Mouse (Mus musculus): ENCODE results near the gene Zbtb16. TPM values are rescaled to one million over a fixed set of nuclear protein-coding genes. Genes with fewer than 3 reads are reported as not detected.

Zbtb16 gene
- total and polyA plus RNA-seq, 3 experiments = 10.6 to 45.5 (median 20.0) TPM

- no peak for ATAC-seq (ENCODE audit: extremely low read depth, insufficient number of reproducible peaks, low FRiP score, poor library complexity, severe bottlenecking)
- peaks cover 72% of the 10 kb centered on the region for H3K4me1 ChIP-seq (ENCODE audit: insufficient read depth, low read depth, low read length)
- DNase-seq (ENCODE audit: low spot score) = no peak
- TF ChIP-seq GATA2 (IDR thresholded peaks at IDR 0.05; ENCODE audit: borderline replicate concordance, low read depth, low read length) = no peak
- no peak for TF ChIP-seq GATA1 (IDR thresholded peaks at IDR 0.05; ENCODE audit: borderline replicate concordance, low read length)
- TF ChIP-seq POLR2AphosphoS5 (IDR thresholded peaks at IDR 0.05; ENCODE audit: insufficient replicate concordance, low read depth, low read length) = no peak
- TF ChIP-seq TAL1 (conservative IDR thresholded peaks at IDR 0.05; ENCODE audit: low read depth, low read length) = no peak
- TF ChIP-seq CTCF (IDR thresholded peaks at IDR 0.05; ENCODE audit: low read depth, low read length) = no peak
- no peaks in the 10 kb centered on the region for H3K27me3 ChIP-seq (ENCODE audit: insufficient read depth, low read length)
- peaks cover 48% of the 10 kb centered on the region for H3K36me3 ChIP-seq (replicated peaks)
- H3K9me3 ChIP-seq (replicated peaks) = no peaks in the 10 kb centered on the region
- H3K4me3 ChIP-seq (ENCODE audit: low read depth, low read length) = no peak overlapping the region
Observed at GRCm38 (mm10) chr9:48784937-48785336, 51.1 kb downstream of the Zbtb16 start.

GRCm38 (mm10) chr9:48783292-48783691 lies 52.7 kb downstream of the Zbtb16 start:
- Histone ChIP-seq H3K36me3 (replicated peaks) (peaks cover 57% of the 10 kb centered on the region), H3K4me3 (ENCODE audit: low read depth, low read length) (no peak overlapping the region), H3K9me3 (replicated peaks) (no peaks in the 10 kb centered on the region), H3K4me1 (ENCODE audit: insufficient read depth, low read depth, low read length) (peaks cover 64% of the 10 kb centered on the region), H3K27me3 (ENCODE audit: insufficient read depth, low read length) (no peaks in the 10 kb centered on the region)
- no peak for TF ChIP-seq CTCF (IDR thresholded peaks at IDR 0.05; ENCODE audit: low read depth, low read length)
- TF ChIP-seq POLR2AphosphoS5 (IDR thresholded peaks at IDR 0.05; ENCODE audit: insufficient replicate concordance, low read depth, low read length) = no peak
- no peak for TF ChIP-seq TAL1 (conservative IDR thresholded peaks at IDR 0.05; ENCODE audit: low read depth, low read length)
- TF ChIP-seq GATA1 (IDR thresholded peaks at IDR 0.05; ENCODE audit: borderline replicate concordance, low read length) = no peak
- TF ChIP-seq GATA2 (IDR thresholded peaks at IDR 0.05; ENCODE audit: borderline replicate concordance, low read depth, low read length) = no peak
- no peak for DNase-seq (ENCODE audit: low spot score)
- ATAC-seq (ENCODE audit: extremely low read depth, insufficient number of reproducible peaks, low FRiP score, poor library complexity, severe bottlenecking) = no peak

GRCm38 (mm10) chr9:48782284-48783060 lies 53.5 kb downstream of the Zbtb16 start:
- no peaks in the 10 kb centered on the region for H3K9me3 ChIP-seq (replicated peaks)
- TF ChIP-seq GATA2 (IDR thresholded peaks at IDR 0.05; ENCODE audit: borderline replicate concordance, low read depth, low read length) = no peak
- TF ChIP-seq GATA1 (IDR thresholded peaks at IDR 0.05; ENCODE audit: borderline replicate concordance, low read length) = no peak
- no peak for TF ChIP-seq POLR2AphosphoS5 (IDR thresholded peaks at IDR 0.05; ENCODE audit: insufficient replicate concordance, low read depth, low read length)
- DNase-seq (ENCODE audit: low spot score) (no peak), ATAC-seq (ENCODE audit: extremely low read depth, insufficient number of reproducible peaks, low FRiP score, poor library complexity, severe bottlenecking) (no peak)
- H3K4me3 ChIP-seq (ENCODE audit: low read depth, low read length) = no peak overlapping the region
- H3K4me1 ChIP-seq (ENCODE audit: insufficient read depth, low read depth, low read length) = peaks cover 56% of the 10 kb centered on the region
- H3K27me3 ChIP-seq (ENCODE audit: insufficient read depth, low read length) = no peaks in the 10 kb centered on the region
- peaks cover 64% of the 10 kb centered on the region for H3K36me3 ChIP-seq (replicated peaks)

GRCm38 (mm10) chr9:48776268-48776667 lies 59.8 kb downstream of the Zbtb16 start:
- Histone ChIP-seq H3K4me3 (ENCODE audit: low read depth, low read length) (no peak overlapping the region), H3K27me3 (ENCODE audit: insufficient read depth, low read length) (no peaks in the 10 kb centered on the region; the same call in 1 of the 2 replicates), H3K4me1 (ENCODE audit: insufficient read depth, low read depth, low read length) (peaks cover 30% of the 10 kb centered on the region), H3K9me3 (replicated peaks) (no peaks in the 10 kb centered on the region), H3K36me3 (replicated peaks) (peaks cover 83% of the 10 kb centered on the region)
- ATAC-seq (ENCODE audit: extremely low read depth, insufficient number of reproducible peaks, low FRiP score, poor library complexity, severe bottlenecking) (no peak), DNase-seq (ENCODE audit: low spot score) (no peak)
- TF ChIP-seq GATA1 (IDR thresholded peaks at IDR 0.05; ENCODE audit: borderline replicate concordance, low read length) (no peak), CTCF (IDR thresholded peaks at IDR 0.05; ENCODE audit: low read depth, low read length) (no peak), GATA2 (IDR thresholded peaks at IDR 0.05; ENCODE audit: borderline replicate concordance, low read depth, low read length) (no peak), POLR2AphosphoS5 (IDR thresholded peaks at IDR 0.05; ENCODE audit: insufficient replicate concordance, low read depth, low read length) (no peak), TAL1 (conservative IDR thresholded peaks at IDR 0.05; ENCODE audit: low read depth, low read length) (no peak)

GRCm38 (mm10) chr9:48775561-48775960 lies 60.5 kb downstream of the Zbtb16 start:
- TF ChIP-seq GATA2 (IDR thresholded peaks at IDR 0.05; ENCODE audit: borderline replicate concordance, low read depth, low read length) = no peak
- DNase-seq (ENCODE audit: low spot score) (no peak), ATAC-seq (ENCODE audit: extremely low read depth, insufficient number of reproducible peaks, low FRiP score, poor library complexity, severe bottlenecking) (no peak)
- H3K36me3 ChIP-seq (replicated peaks) = peaks cover 85% of the 10 kb centered on the region
- no peaks in the 10 kb centered on the region; the same call in 1 of the 2 replicates for H3K27me3 ChIP-seq (ENCODE audit: insufficient read depth, low read length)
- H3K4me1 ChIP-seq (ENCODE audit: insufficient read depth, low read depth, low read length) = peaks cover 29% of the 10 kb centered on the region
- no peak overlapping the region for H3K4me3 ChIP-seq (ENCODE audit: low read depth, low read length)
- no peaks in the 10 kb centered on the region for H3K9me3 ChIP-seq (replicated peaks)

GRCm38 (mm10) chr9:48773710-48774109 lies 62.3 kb downstream of the Zbtb16 start:
- Histone ChIP-seq H3K4me1 (ENCODE audit: insufficient read depth, low read depth, low read length) (peaks cover 34% of the 10 kb centered on the region), H3K27me3 (ENCODE audit: insufficient read depth, low read length) (no peaks in the 10 kb centered on the region; the same call in 1 of the 2 replicates), H3K9me3 (replicated peaks) (no peaks in the 10 kb centered on the region), H3K4me3 (ENCODE audit: low read depth, low read length) (no peak overlapping the region), H3K36me3 (replicated peaks) (peaks cover 88% of the 10 kb centered on the region)
- TF ChIP-seq GATA1 (IDR thresholded peaks at IDR 0.05; ENCODE audit: borderline replicate concordance, low read length) (no peak), GATA2 (IDR thresholded peaks at IDR 0.05; ENCODE audit: borderline replicate concordance, low read depth, low read length) (no peak), POLR2AphosphoS5 (IDR thresholded peaks at IDR 0.05; ENCODE audit: insufficient replicate concordance, low read depth, low read length) (no peak), TAL1 (conservative IDR thresholded peaks at IDR 0.05; ENCODE audit: low read depth, low read length) (no peak), CTCF (IDR thresholded peaks at IDR 0.05; ENCODE audit: low read depth, low read length) (no peak)
- no peak for DNase-seq (ENCODE audit: low spot score)
- no peak for ATAC-seq (ENCODE audit: extremely low read depth, insufficient number of reproducible peaks, low FRiP score, poor library complexity, severe bottlenecking)
